Mouse (Mus musculus): ENCODE data around the gene Srsf10. TPM values are rescaled to one million over a fixed set of nuclear protein-coding genes. Genes with fewer than 3 reads are reported as not detected.

Gene Srsf10
- polyA plus RNA-seq, 1 experiment from 2014 or later: 383 TPM

- no peak for DNase-seq (ENCODE audit: low spot score)
- Histone ChIP-seq H3K36me3 (replicated peaks) (no peaks in the 10 kb centered on the region), H3K27me3 (replicated peaks; ENCODE audit: low read depth, poor library complexity, severe bottlenecking) (0 out of 2 replicates have a peak, but pooled peaks cover 6% of the 10 kb centered on the region), H3K4me3 (no peak overlapping the region), H3K27ac (replicated peaks) (no peak overlapping the region), H3K9me3 (no peaks in the 10 kb centered on the region), H3K4me1 (peaks cover 47% of the 10 kb centered on the region)
- WGBS: 37% methylated on average over 6 of the region's 6 CpGs
Measured at GRCm38 (mm10) chr4:135879021-135879420, 23.5 kb downstream of the Srsf10 start.

GRCm38 (mm10) chr4:135880018-135880417 lies 24.5 kb downstream of the Srsf10 start:
- Histone ChIP-seq H3K27ac (replicated peaks) (no peak overlapping the region), H3K4me1 (peaks cover 47% of the 10 kb centered on the region), H3K36me3 (replicated peaks) (no peaks in the 10 kb centered on the region), H3K27me3 (replicated peaks; ENCODE audit: low read depth, poor library complexity, severe bottlenecking) (0 out of 2 replicates have a peak, but pooled peaks cover 6% of the 10 kb centered on the region), H3K4me3 (no peak overlapping the region), H3K9me3 (no peaks in the 10 kb centered on the region)
- no peak for DNase-seq (ENCODE audit: low spot score)
- WGBS: 94% methylated on average over 6 of the region's 6 CpGs

- no peaks in the 10 kb centered on the region for H3K36me3 ChIP-seq (replicated peaks)
- H3K9me3 ChIP-seq: no peaks in the 10 kb centered on the region
- 0 out of 2 replicates have a peak, but pooled peaks cover 6% of the 10 kb centered on the region for H3K27me3 ChIP-seq (replicated peaks; ENCODE audit: low read depth, poor library complexity, severe bottlenecking)
- H3K4me1 ChIP-seq: peaks cover 43% of the 10 kb centered on the region
- no peak overlapping the region for H3K4me3 ChIP-seq
- no peak for DNase-seq (ENCODE audit: low spot score)
- H3K27ac ChIP-seq (replicated peaks): no peak overlapping the region
- 87% methylated on average over 10 of the region's 10 CpGs for WGBS
Measured at GRCm38 (mm10) chr4:135880576-135880975, 25.0 kb downstream of the Srsf10 start.

- 83% methylated on average over 6 of the region's 6 CpGs for WGBS
- H3K36me3 ChIP-seq (replicated peaks): no peaks in the 10 kb centered on the region
- DNase-seq (ENCODE audit: low spot score): no peak
- no peaks in the 10 kb centered on the region for H3K9me3 ChIP-seq
- no peak overlapping the region for H3K4me3 ChIP-seq
- no peak overlapping the region for H3K27ac ChIP-seq (replicated peaks)
- H3K4me1 ChIP-seq: peaks cover 29% of the 10 kb centered on the region
- H3K27me3 ChIP-seq (replicated peaks; ENCODE audit: low read depth, poor library complexity, severe bottlenecking): 0 out of 2 replicates have a peak, but pooled peaks cover 6% of the 10 kb centered on the region
Measured at GRCm38 (mm10) chr4:135882023-135882422, 26.5 kb downstream of the Srsf10 start.

GRCm38 (mm10) chr4:135883401-135883851 lies 27.9 kb downstream of the Srsf10 start:
- peaks cover 28% of the 10 kb centered on the region for H3K4me1 ChIP-seq
- H3K36me3 ChIP-seq (replicated peaks): no peaks in the 10 kb centered on the region
- DNase-seq (ENCODE audit: low spot score): no peak
- H3K9me3 ChIP-seq: no peaks in the 10 kb centered on the region
- no peak overlapping the region; the same call in 1 of the 2 replicates for H3K27ac ChIP-seq (replicated peaks)
- 39% methylated on average over 10 of the region's 10 CpGs for WGBS
- no peak overlapping the region for H3K4me3 ChIP-seq
- H3K27me3 ChIP-seq (replicated peaks; ENCODE audit: low read depth, poor library complexity, severe bottlenecking): 0 out of 2 replicates have a peak, but pooled peaks cover 6% of the 10 kb centered on the region

- Histone ChIP-seq H3K4me1 (peaks cover 26% of the 10 kb centered on the region), H3K36me3 (replicated peaks) (no peaks in the 10 kb centered on the region), H3K27me3 (replicated peaks; ENCODE audit: low read depth, poor library complexity, severe bottlenecking) (0 out of 2 replicates have a peak, but pooled peaks cover 6% of the 10 kb centered on the region), H3K4me3 (no peak overlapping the region), H3K27ac (replicated peaks) (peak overlapping the region; percentile 66), H3K9me3 (no peaks in the 10 kb centered on the region)
- no peak for DNase-seq (ENCODE audit: low spot score)
- 39% methylated on average over 7 of the region's 7 CpGs for WGBS
Measured at GRCm38 (mm10) chr4:135883881-135884516, 28.5 kb downstream of the Srsf10 start.

GRCm38 (mm10) chr4:135884531-135884930 lies 29.0 kb downstream of the Srsf10 start:
- Histone ChIP-seq H3K27ac (replicated peaks) (peak overlapping the region; percentile 66), H3K27me3 (replicated peaks; ENCODE audit: low read depth, poor library complexity, severe bottlenecking) (0 out of 2 replicates have a peak, but pooled peaks cover 6% of the 10 kb centered on the region), H3K36me3 (replicated peaks) (no peaks in the 10 kb centered on the region), H3K4me1 (peaks cover 23% of the 10 kb centered on the region), H3K4me3 (no peak overlapping the region), H3K9me3 (no peaks in the 10 kb centered on the region)
- WGBS: 42% methylated on average over 6 of the region's 6 CpGs
- DNase-seq (ENCODE audit: low spot score): peak; percentile 54

GRCm38 (mm10) chr4:135885676-135886075 lies 30.1 kb downstream of the Srsf10 start:
- Histone ChIP-seq H3K27me3 (replicated peaks; ENCODE audit: low read depth, poor library complexity, severe bottlenecking) (0 out of 2 replicates have a peak, but pooled peaks cover 6% of the 10 kb centered on the region), H3K4me3 (no peak overlapping the region), H3K9me3 (no peaks in the 10 kb centered on the region), H3K36me3 (replicated peaks) (no peaks in the 10 kb centered on the region), H3K27ac (replicated peaks) (no peak overlapping the region), H3K4me1 (peaks cover 23% of the 10 kb centered on the region)
- WGBS: 92% methylated on average over 12 of the region's 12 CpGs
- DNase-seq (ENCODE audit: low spot score): no peak

- 87% methylated on average over 4 of the region's 4 CpGs for WGBS
- Histone ChIP-seq H3K27me3 (replicated peaks; ENCODE audit: low read depth, poor library complexity, severe bottlenecking) (0 out of 2 replicates have a peak, but pooled peaks cover 6% of the 10 kb centered on the region), H3K27ac (replicated peaks) (no peak overlapping the region), H3K4me1 (peaks cover 23% of the 10 kb centered on the region), H3K36me3 (replicated peaks) (no peaks in the 10 kb centered on the region), H3K4me3 (no peak overlapping the region), H3K9me3 (no peaks in the 10 kb centered on the region)
- DNase-seq (ENCODE audit: low spot score): no peak
Measured at GRCm38 (mm10) chr4:135886184-135886583, 30.6 kb downstream of the Srsf10 start.

GRCm38 (mm10) chr4:135888448-135889057 lies 33.0 kb downstream of the Srsf10 start:
- WGBS: 92% methylated on average over 24 of the region's 24 CpGs
- H3K27ac ChIP-seq (replicated peaks): no peak overlapping the region

GRCm38 (mm10) chr4:135889146-135889883 lies 33.8 kb downstream of the Srsf10 start:
- Histone ChIP-seq H3K9me3 (no peaks in the 10 kb centered on the region), H3K4me1 (peaks cover 9% of the 10 kb centered on the region), H3K36me3 (replicated peaks) (no peaks in the 10 kb centered on the region), H3K4me3 (no peak overlapping the region), H3K27ac (replicated peaks) (no peak overlapping the region), H3K27me3 (replicated peaks; ENCODE audit: low read depth, poor library complexity, severe bottlenecking) (no peaks in the 10 kb centered on the region)
- 79% methylated on average over 7 of the region's 7 CpGs for WGBS
- no peak for DNase-seq (ENCODE audit: low spot score)

More at GRCm38 (mm10) chr4:135888448-135889057, 33.0 kb downstream of the Srsf10 start:
- H3K27me3 ChIP-seq (replicated peaks; ENCODE audit: low read depth, poor library complexity, severe bottlenecking): no peaks in the 10 kb centered on the region
- no peaks in the 10 kb centered on the region for H3K36me3 ChIP-seq (replicated peaks)
- no peak overlapping the region for H3K4me3 ChIP-seq
- peaks cover 17% of the 10 kb centered on the region for H3K4me1 ChIP-seq
- no peaks in the 10 kb centered on the region for H3K9me3 ChIP-seq
- DNase-seq (ENCODE audit: low spot score): no peak

- H3K9me3 ChIP-seq: no peaks in the 10 kb centered on the region
- 9% methylated on average over 4 of the region's 4 CpGs for WGBS
Measured at GRCm38 (mm10) chr4:135889884-135890283, 34.3 kb downstream of the Srsf10 start.

More at GRCm38 (mm10) chr4:135889884-135890283, 34.3 kb downstream of the Srsf10 start:
- H3K4me1 ChIP-seq: peaks cover 3% of the 10 kb centered on the region
- DNase-seq (ENCODE audit: low spot score): peak; percentile 71
- no peaks in the 10 kb centered on the region for H3K27me3 ChIP-seq (replicated peaks; ENCODE audit: low read depth, poor library complexity, severe bottlenecking)
- H3K4me3 ChIP-seq: no peak overlapping the region
- H3K27ac ChIP-seq (replicated peaks): no peak overlapping the region
- no peaks in the 10 kb centered on the region for H3K36me3 ChIP-seq (replicated peaks)

All from embryonic facial prominence, embryonic 10.5 days (tissue).